Mouse (Mus musculus) neural tube, embryonic 11.5 days (tissue): ENCODE measurements around the gene Klf13. TPM values are rescaled to one million over a fixed set of nuclear protein-coding genes. Genes with fewer than 3 reads are reported as not detected.

Experiments used
- ATAC-seq: fragments of 200-750 bp; cut with Nextera tagmentation; 2 replicates; pipeline ENCODE4 v1.8.0; 2017; ENCODE audit warnings: moderate number of reproducible peaks, mild to moderate bottlenecking, moderate TSS enrichment, moderate library complexity; ENCODE audit not compliant: insufficient read depth, low FRiP score, low TSS enrichment
- DNase-seq: peaks from one replicate; pipeline ENCODE4 v3.0.0-alpha.2; 2015; ENCODE audit warnings: low spot score
- H3K27ac ChIP-seq: fragments of 300-500 bp; sonication (generic); 2 replicates; pipeline ENCODE4 v1.5.1; 2014; ENCODE audit warnings: low read depth, mild to moderate bottlenecking, low read length
- H3K27me3 ChIP-seq: fragments of 300-500 bp; sonication (generic); 2 replicates; pipeline ENCODE4 v1.6.1; 2014; ENCODE audit warnings: mild to moderate bottlenecking, low read length, mixed read lengths; ENCODE audit not compliant: control insufficient read depth, insufficient read depth
- H3K36me3 ChIP-seq: fragments of 300-500 bp; sonication (generic); 2 replicates; pipeline ENCODE4 v1.6.1; 2014; ENCODE audit warnings: mild to moderate bottlenecking, low read length, moderate library complexity, mixed read lengths; ENCODE audit not compliant: control insufficient read depth, insufficient read depth
- H3K4me1 ChIP-seq: fragments of 300-500 bp; sonication (generic); 2 replicates; pipeline ENCODE4 v1.6.1; 2014; ENCODE audit warnings: low read length, mixed read lengths; ENCODE audit not compliant: control insufficient read depth, insufficient read depth
- H3K4me2 ChIP-seq: fragments of 300-500 bp; sonication (generic); 2 replicates; pipeline ENCODE4 v1.6.1; 2014; ENCODE audit warnings: low read depth, mild to moderate bottlenecking, moderate library complexity
- H3K4me3 ChIP-seq: fragments of 300-500 bp; sonication (generic); 2 replicates; pipeline ENCODE4 v1.5.1; 2014; ENCODE audit warnings: low read depth, low read length
- H3K9ac ChIP-seq: fragments of 300-500 bp; sonication (generic); 2 replicates; pipeline ENCODE4 v1.6.1; 2014; ENCODE audit warnings: mild to moderate bottlenecking, low read length
- H3K9me3 ChIP-seq: fragments of 300-500 bp; sonication (generic); 2 replicates; pipeline ENCODE4 v1.6.1; 2016; ENCODE audit warnings: low read length; ENCODE audit not compliant: control insufficient read depth
- WGBS: fragments of 180-500 bp; shearing (Covaris S2); extraction: QIAGEN DNeasy Blood & Tissue Kit; methylation state at CpG from one replicate; pipeline ENCODE4 v1.1.7; 2014; 5-methylcytosine and 5-hydroxymethylcytosine counted together
- polyA plus RNA-seq: library from polyadenylated mRNA; unstranded; fragments of >200 nt; fragmentation: Nextera tagmentation; extraction: Ambion mirVana; gene quantifications from 2 replicates; pipeline ENCODE4 v1.2.1, GENCODE M21; 2014

The Klf13 gene
- polyA plus RNA-seq, 1 experiment from 2014 or later = 33.8 TPM

GRCm38 (mm10) chr7:63877610-63878009, 61.1 kb downstream of the Klf13 start:
- DNase-seq (no peak), ATAC-seq (no peak)
- Histone ChIP-seq H3K4me1 (no peaks in the 10 kb centered on the region), H3K4me3 (no peak overlapping the region), H3K27me3 (no peaks in the 10 kb centered on the region), H3K27ac (no peak overlapping the region), H3K9me3 (no peaks in the 10 kb centered on the region), H3K9ac (no peak overlapping the region), H3K36me3 (no peaks in the 10 kb centered on the region), H3K4me2 (no peak overlapping the region)
- 31% methylated on average over 14 of the region's 14 CpGs for WGBS

GRCm38 (mm10) chr7:63876640-63877039, 62.1 kb downstream of the Klf13 start:
- H3K27me3 ChIP-seq = no peaks in the 10 kb centered on the region
- H3K4me2 ChIP-seq = no peak overlapping the region
- DNase-seq (no peak), ATAC-seq (no peak)
- H3K27ac ChIP-seq = no peak overlapping the region
- no peaks in the 10 kb centered on the region for H3K4me1 ChIP-seq
- no peaks in the 10 kb centered on the region for H3K36me3 ChIP-seq
- no peak overlapping the region for H3K9ac ChIP-seq
- H3K4me3 ChIP-seq = no peak overlapping the region
- 89% methylated on average over 2 of the region's 2 CpGs for WGBS
- H3K9me3 ChIP-seq = no peaks in the 10 kb centered on the region

DNA sequence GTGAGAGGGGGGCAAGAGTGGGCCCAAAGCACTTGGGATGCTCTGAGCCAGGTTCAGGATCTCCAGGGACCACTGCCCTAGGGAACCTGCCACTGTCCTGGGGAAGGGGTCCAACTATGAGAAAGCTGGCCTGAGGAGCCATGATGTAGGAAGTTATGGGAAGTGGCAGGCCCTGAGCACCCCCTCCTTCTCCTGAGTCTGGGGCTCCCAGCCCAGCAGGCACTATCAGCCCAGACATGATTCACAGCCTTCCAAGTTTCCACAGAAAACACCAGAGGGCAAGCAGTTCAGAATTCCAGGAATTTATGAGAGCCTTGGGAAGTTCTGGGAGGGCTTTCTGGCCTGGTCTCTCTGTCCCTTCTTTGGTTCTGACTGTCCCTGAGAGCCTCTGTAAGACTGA, 63.0 kb downstream of the Klf13 start:
- no peak for DNase-seq
- H3K36me3 ChIP-seq = no peaks in the 10 kb centered on the region
- no peaks in the 10 kb centered on the region for H3K27me3 ChIP-seq
- H3K4me3 ChIP-seq = no peak overlapping the region
- no peaks in the 10 kb centered on the region for H3K4me1 ChIP-seq
- no peak overlapping the region for H3K27ac ChIP-seq
- H3K4me2 ChIP-seq = no peak overlapping the region
- H3K9ac ChIP-seq = no peak overlapping the region
- H3K9me3 ChIP-seq = no peaks in the 10 kb centered on the region
- no peak for ATAC-seq

DNA sequence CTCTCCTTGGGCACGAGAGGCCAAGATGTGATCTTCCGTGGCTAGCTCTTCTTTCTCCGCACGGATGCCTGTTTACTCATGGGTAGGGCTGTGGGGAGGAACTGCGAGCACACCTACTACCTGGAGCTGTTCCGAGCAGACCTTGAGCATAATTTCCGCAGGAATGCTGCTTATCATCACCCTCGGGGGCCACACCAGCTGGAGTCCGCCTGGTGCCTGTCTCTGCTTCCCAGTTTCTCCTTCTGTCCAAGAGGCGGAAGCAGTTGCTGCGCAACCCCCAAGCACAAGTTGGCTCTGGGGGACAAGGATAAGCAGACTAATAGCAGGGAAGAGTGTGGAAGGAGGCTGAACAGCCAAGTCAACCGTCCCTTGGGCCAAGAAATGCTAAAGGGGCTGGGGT, 64.8 kb downstream of the Klf13 start:
- H3K9me3 ChIP-seq = no peaks in the 10 kb centered on the region
- no peak overlapping the region for H3K4me2 ChIP-seq
- H3K4me3 ChIP-seq = no peak overlapping the region
- 80% methylated on average over 12 of the region's 12 CpGs for WGBS
- ATAC-seq (no peak), DNase-seq (no peak)
- no peaks in the 10 kb centered on the region for H3K36me3 ChIP-seq
- no peak overlapping the region for H3K9ac ChIP-seq
- no peaks in the 10 kb centered on the region for H3K27me3 ChIP-seq
- H3K27ac ChIP-seq = no peak overlapping the region
- H3K4me1 ChIP-seq = no peaks in the 10 kb centered on the region

DNA sequence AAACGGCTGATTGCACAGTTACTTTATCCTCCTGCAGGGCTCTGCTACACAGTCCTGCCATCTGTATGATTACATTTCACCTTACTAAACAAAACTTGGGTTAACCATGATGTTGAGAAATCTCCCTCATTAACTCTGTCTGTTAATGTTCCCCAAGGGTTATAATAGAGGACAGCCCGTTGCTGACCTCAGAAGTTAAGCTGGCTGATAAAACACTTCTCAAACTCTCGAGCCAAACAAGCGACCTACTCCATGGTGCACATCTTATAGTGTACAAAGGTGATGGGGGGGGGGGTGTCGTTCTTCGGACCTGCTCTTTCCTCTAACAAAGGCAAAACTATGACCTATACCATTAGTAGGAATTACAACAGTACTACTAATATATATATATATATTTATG, 67.0 kb downstream of the Klf13 start:
- Histone ChIP-seq H3K27me3 (no peaks in the 10 kb centered on the region), H3K9me3 (no peaks in the 10 kb centered on the region), H3K4me1 (no peaks in the 10 kb centered on the region), H3K4me3 (no peak overlapping the region), H3K27ac (no peak overlapping the region), H3K4me2 (no peak overlapping the region), H3K36me3 (no peaks in the 10 kb centered on the region), H3K9ac (no peak overlapping the region)
- no peak for ATAC-seq
- 83% methylated on average over 6 of the region's 6 CpGs for WGBS
- DNase-seq = no peak

DNA sequence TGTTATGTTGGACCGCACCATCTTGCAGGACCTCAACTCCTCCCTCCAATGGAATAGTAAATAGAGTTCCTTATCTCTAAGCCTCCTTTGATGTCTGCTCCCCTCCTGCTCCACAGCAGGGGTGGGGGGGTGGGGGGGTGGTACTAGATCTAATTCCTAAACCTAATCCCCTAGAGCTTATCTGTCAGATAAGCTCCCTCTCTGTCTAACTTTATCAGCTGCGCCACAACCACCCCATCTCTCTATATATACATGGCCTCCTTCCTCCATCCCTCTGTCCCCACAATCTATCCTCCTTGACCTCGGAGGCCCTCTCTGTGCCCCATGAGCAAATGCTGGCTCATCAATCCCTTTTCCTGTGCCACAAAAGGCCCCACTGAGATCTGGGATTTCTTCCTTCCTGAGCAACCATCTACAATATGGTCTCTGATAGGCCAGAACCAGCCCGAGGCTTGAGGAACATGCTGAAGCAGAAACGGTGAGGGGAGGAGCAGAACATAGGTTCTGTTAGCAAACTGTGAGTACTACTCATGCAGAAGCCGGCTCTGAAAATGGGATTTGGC, 70.3 kb downstream of the Klf13 start:
- no peaks in the 10 kb centered on the region for H3K4me1 ChIP-seq
- H3K27ac ChIP-seq = no peak overlapping the region
- H3K9ac ChIP-seq = no peak overlapping the region
- WGBS = 78% methylated on average over 6 of the region's 6 CpGs
- H3K36me3 ChIP-seq = no peaks in the 10 kb centered on the region
- H3K9me3 ChIP-seq = no peaks in the 10 kb centered on the region
- no peak overlapping the region for H3K4me2 ChIP-seq
- DNase-seq (no peak), ATAC-seq (no peak)
- H3K4me3 ChIP-seq = no peak overlapping the region
- no peaks in the 10 kb centered on the region for H3K27me3 ChIP-seq

- Histone ChIP-seq H3K4me2 (no peak overlapping the region), H3K4me1 (no peaks in the 10 kb centered on the region), H3K27me3 (no peaks in the 10 kb centered on the region), H3K36me3 (no peaks in the 10 kb centered on the region), H3K9ac (no peak overlapping the region), H3K4me3 (no peak overlapping the region), H3K9me3 (no peaks in the 10 kb centered on the region), H3K27ac (no peak overlapping the region)
- DNase-seq (no peak), ATAC-seq (no peak)
- 92% methylated on average over 4 of the region's 4 CpGs for WGBS
Measured at GRCm38 (mm10) chr7:63865911-63866310, 72.8 kb downstream of the Klf13 start.

DNA sequence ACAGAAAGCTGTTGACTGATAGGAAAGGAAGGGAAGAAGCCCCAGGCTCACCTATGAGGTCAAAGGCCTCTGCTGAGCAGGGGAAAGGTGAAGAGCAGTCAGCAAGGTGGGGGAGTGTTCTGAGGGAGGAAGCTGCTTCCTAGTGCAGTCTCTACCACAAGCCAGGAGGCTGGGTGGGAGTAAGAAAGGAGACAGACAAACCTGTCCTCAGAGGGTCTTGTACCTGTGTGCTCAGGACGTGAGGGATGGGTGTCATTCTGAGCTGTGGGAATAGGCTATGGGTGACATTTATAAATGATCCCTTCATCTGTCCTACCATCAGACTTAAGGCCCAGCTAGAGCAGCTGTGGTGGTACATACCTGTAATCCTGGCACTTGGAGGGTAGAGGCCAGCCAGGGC, 75.7 kb downstream of the Klf13 start:
- H3K4me2 ChIP-seq = no peak overlapping the region
- no peak for ATAC-seq
- no peak overlapping the region for H3K27ac ChIP-seq
- H3K9ac ChIP-seq = no peak overlapping the region
- H3K36me3 ChIP-seq = no peaks in the 10 kb centered on the region
- 78% methylated on average over 1 of the region's 1 CpGs for WGBS
- no peak for DNase-seq
- no peaks in the 10 kb centered on the region for H3K27me3 ChIP-seq
- no peaks in the 10 kb centered on the region for H3K9me3 ChIP-seq
- H3K4me1 ChIP-seq = no peaks in the 10 kb centered on the region
- no peak overlapping the region for H3K4me3 ChIP-seq

DNA sequence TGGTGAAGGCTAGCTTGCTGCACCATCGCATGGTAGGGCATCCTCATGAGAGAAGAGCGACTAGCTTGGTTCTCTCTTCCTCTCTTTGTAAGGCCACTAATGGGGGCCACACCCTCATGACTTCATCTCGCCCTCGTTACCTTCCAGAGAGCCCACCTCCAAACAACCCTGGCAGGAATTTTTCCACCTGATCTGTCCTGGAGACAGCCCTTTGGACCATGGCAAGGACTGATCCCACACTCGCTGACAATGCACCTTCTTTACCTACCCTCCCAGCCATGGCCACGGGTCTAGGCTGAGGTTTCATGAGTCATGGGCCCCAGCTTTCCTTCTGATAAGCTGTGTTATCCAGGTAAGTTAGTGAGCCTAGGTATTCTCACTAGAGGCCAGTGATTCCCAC, 77.6 kb downstream of the Klf13 start:
- ATAC-seq (no peak), DNase-seq (no peak)
- no peak overlapping the region for H3K4me2 ChIP-seq
- no peak overlapping the region for H3K9ac ChIP-seq
- H3K4me3 ChIP-seq = no peak overlapping the region
- H3K36me3 ChIP-seq = no peaks in the 10 kb centered on the region
- no peak overlapping the region for H3K27ac ChIP-seq
- H3K4me1 ChIP-seq = no peaks in the 10 kb centered on the region
- H3K27me3 ChIP-seq = no peaks in the 10 kb centered on the region
- no peaks in the 10 kb centered on the region for H3K9me3 ChIP-seq
- 90% methylated on average over 6 of the region's 6 CpGs for WGBS
